Mouse (Mus musculus) left cerebral cortex, postnatal 4 days (tissue): ENCODE results near the gene Gab2. TPM values are rescaled to one million over a fixed set of nuclear protein-coding genes. Genes with fewer than 3 reads are reported as not detected.

Experiments used
- DNase-seq: peaks from one replicate; pipeline ENCODE4 v3.0.0-alpha.2; 2022
- intact Hi-C: fragments of 180-260 bp; cut with DNase I; formaldehyde crosslinking; loops from one replicate; pipeline ENCODE4 v1.15.1; 2025
- total RNA-seq, 2 experiments: library from RNA; stranded (reverse); gene quantifications; 2 replicates each; pipeline ENCODE4 v1.2.3; 2021

Gab2 gene
- total RNA-seq, 2 experiments from 2014 or later: 37.3 to 41.0 TPM

DNA sequence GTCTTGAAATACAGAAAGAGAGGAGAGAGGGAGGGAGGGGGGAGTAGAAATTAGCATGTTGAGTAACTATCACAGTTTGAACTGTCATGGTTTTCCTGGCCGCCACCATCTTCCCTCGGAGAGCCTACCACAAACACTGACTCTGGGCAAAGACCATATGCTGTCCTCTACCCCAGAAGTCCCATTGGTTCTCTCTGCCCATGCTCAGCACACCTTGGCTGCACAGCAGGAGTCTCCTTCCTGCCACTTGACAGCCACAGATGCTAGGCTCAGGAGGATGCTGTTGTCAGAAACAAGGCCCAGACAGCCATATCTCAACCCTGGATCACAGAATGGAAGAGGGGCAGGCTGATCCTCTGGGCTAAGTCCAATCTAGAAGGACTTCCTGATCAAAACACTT lies 253.0 kb downstream of the Gab2 start:
- no peak for DNase-seq
- intact Hi-C loops: no loop called here

DNA sequence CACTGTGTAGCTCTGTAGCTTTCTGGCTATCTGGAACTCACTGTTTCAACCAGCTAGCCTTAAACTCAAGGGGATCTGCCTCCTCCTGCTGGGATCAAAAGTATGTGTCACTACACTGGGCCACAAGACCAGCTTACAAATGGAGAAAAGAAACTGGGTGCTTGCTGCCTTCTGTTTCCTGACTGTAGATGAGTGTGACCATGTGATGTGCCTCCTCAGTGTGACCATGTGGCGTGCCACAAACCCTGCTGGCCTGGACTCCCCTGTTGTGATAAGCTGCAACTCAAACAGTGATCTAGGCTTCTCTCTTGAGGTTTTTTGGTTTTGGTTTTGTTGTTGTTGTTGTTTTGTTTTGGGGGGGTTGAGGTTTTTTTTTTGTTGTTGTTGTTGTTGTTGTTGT lies 255.3 kb downstream of the Gab2 start:
- intact Hi-C loops: no loop called here
- no peak for DNase-seq

DNA sequence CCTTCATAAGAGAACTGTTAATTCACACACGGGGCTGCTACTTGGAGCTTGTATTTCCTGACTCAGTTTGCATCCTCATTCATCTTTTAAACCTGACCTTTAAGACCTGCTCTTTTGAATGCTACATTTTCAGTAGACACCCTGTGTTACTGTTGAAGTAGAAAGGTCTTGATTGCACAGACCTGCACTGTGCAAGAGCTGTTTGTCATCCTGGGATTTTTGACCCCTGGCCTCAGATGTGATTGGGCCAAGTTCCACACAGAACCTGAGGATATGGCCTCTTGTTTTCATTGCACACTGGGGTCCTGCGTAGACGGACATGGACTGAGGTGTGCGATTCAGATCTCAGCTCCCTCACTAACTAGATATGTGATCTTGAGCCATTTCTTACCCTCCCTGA lies 257.2 kb downstream of the Gab2 start:
- intact Hi-C loops: no loop called here

DNA sequence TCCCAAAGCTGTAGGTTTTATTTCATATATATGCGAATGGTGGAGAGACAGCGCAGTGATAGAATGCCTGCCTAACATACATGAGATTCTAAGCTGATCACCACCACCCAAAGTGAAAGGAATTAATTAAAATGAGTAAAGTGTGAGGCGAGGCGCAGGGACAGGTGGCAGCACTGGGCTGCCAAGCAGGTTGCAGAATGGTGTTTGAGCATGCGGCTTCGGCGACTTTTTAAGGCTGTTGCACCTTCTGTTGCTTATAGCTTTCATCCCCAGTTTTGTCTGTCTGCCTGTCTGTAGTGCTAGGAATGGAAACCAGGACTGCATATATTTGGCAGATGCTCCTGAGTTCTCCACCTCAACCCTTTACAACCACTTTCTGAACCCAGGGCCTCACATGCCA lies 258.2 kb downstream of the Gab2 start:
- intact Hi-C loops: no loop called here

More for the DNA sequence above, 257.2 kb downstream of the Gab2 start:
- no peak for DNase-seq

DNA sequence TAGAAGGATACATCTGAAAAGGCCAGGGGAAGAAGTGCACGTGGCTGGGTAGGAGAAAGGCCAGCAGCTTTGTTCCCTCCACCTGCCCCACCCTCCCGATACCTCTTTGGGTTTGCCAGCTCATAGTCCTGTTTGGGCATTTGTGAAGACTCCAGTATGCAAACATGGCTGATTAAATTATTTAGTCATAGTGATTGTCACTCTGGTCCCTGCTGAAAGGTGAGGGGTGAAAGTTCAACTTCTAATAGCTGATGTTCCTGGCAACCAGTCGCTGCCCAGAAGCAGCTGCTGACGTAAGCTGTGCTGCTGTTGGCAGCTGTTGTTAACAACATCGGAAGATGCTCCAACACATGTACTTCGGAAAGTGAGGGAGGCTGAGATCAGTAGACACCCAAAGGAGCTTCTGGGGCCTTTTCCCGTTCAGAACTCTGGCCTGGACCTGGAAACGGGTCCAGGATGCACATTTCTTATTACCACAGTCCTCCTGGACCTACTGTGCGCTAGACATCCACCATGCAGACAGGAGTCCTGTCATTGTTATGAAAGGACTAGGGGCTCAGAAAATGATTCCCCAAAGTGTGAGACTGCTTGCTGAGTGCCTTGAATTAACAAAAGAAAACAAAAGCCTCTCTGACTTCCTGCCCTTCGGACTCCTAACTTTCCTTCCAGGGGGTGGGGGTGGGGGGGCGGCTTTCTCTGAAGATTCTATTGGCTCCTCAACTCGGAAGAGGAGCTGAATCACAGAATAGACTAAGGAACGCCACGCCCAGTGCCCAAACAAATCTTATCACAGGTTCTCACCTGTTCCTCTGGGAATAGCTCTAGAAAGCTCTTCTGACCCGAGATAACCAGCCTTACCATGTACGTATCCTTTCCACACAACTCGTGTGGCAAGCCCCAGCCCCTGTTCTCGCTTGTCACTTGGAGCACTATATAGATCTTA lies 259.8 kb downstream of the Gab2 start:
- no peak for DNase-seq
- intact Hi-C loops: no loop called here

More for the DNA sequence above, 258.2 kb downstream of the Gab2 start:
- no peak for DNase-seq

DNA sequence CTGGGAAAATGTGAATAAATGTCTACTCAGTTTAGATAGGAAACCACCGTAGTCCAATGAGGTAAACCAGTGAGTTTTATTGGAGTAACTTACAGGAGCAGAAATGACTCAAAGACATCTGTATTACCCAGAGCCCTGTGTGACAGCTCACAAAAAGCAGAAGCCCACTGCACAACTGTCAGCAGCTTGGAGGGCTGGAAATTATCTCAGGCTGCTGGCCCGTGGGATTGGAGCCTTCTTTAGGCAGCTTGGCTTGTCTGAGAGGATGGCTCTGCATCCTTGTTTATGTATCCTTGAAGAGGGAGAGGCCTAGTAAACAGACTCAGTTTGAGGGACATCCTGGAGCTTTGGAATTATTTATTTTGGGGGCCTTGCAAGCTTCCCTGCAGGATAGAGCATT lies 261.6 kb downstream of the Gab2 start:
- DNase-seq: no peak
- intact Hi-C loops: no loop called here

DNA sequence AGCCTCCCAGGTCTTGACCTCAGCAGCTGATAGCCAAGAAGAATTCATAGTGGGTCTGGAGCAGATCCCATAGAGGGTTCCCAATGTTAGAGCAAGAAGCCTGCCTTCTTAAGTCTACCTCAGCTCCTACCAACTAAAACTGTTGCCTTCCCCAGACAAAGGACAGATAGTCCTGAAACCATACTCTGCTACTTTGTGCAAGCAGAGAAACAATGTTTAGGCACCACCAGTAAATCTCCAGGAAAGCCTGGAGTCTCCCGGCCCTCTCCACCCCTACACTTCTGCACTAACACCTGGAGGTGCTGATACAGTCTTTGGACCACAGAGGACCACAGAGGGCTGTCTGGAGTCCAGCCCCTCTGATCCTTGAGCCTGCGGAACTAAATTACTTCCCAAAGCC lies 263.3 kb downstream of the Gab2 start:
- intact Hi-C loops: no loop called here

DNA sequence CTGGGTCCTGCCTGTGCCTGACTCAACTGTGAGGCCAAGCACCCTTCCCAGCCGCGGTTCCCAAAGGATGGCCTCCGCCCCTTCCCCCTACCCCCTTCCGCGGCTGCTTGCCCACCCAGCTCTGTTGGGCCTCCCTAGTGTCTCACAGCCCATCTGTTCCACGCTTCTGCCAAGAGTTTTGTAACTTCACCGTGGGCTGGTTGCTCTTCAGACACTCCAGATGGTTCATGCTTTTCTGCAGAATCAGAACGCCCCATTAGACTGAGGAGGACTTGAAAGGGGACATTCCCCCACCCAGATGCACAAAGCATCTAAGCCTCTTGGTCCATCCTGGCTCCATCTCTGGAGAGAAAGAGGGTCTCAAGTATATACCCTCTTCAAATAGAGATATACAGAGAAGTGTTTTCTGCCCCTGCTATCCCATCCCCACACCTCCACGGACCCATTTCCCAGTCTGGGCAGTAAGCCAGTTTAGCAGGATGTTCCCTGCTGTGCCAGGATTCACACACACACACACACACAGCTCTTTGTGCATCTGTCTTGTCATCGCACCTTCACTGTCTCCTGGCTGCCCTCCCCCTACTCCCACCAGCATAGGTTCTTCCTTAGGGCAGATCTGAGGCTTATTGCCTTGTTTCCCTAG lies 264.0 kb downstream of the Gab2 start:
- DNase-seq: peak; percentile 72
- intact Hi-C loops: no loop called here

More for the DNA sequence above, 263.3 kb downstream of the Gab2 start:
- no peak for DNase-seq

DNA sequence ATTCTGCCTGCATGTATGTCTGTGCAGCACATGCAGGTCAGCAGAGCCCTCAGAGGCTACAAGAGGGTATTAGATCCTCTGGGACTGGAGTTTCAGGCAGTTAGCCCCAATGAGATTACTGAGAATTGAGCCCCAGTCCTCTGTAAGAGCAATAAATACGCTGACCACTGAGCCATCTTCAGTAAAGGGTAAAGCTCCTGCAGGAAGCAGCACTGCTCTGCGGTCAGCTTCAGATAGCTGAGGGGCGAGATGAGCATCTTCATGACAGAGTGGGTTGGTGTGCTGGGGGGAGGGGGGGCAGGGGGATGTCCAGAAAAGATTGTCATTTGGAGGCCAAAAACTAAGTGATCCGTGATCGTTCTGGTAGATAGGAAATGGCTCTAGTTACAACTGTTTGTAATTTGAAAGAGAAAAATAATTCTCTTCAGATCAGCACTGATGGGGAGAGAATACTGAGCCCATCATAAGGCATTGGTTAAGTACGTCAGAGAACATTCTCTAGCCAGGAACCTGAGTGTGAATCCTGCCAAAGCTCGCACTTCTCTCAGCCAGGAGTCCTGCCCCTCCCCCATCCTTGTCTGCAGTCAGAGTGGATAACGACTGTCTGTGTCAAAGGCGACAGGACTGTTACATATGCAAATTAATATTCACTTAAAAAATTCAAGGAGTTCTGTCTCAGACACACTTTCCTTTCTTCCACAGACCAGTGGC lies 264.9 kb downstream of the Gab2 start:
- intact Hi-C loops: no loop called here
- DNase-seq: no peak

DNA sequence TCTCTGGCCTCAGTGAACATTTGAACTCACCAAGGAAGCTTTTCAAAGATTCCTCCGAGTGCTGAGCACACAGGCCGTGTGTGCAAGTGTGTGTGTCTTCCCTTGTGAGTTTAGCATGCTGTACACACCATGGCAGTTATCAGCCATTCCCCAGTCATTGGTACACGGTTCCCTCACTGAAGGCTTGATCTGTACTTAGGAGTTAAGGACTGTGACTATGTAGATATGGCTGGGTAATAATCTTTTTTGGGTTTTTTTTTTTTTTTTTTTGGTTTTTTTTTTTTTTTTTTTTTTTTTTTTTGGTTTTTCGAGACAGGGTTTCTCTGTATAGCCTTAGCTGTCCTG lies 265.4 kb downstream of the Gab2 start:
- no peak for DNase-seq
- intact Hi-C loops: no loop called here

DNA sequence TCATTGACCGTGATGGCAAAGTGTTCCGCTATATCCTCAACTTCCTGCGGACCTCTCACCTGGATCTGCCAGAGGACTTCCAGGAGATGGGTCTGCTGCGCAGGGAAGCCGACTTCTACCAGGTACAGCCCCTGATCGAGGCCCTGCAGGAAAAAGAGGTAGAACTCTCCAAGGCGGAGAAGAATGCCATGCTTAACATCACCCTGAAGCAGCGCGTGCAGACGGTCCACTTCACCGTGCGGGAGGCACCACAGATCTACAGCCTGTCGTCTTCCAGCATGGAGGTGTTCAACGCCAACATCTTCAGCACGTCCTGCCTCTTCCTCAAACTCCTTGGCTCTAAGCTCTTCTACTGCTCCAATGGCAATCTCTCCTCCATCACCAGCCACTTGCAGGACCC lies 266.1 kb downstream of the Gab2 start:
- intact Hi-C loops: no loop called here
- DNase-seq: no peak

DNA sequence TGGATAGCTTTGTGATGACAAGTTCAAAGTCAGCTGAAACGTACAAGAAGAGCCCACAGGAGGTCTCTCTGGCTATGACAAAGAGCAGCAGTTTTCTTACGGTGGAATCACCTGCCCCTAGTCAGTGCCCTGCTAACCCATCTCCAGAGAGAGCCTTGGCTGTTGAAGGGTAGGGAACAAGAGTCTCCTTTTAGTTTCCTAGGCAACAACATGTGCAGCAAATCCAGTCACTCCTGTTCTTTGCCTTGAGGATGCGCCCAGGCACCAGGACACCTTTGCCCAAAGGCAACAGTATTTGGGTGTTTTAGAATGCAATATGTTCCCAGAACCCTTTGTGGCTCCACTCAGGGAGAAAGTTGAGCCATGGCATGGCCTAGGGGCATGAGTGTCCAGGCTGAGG lies 266.9 kb downstream of the Gab2 start:
- intact Hi-C loops: no loop called here
- no peak for DNase-seq

DNA sequence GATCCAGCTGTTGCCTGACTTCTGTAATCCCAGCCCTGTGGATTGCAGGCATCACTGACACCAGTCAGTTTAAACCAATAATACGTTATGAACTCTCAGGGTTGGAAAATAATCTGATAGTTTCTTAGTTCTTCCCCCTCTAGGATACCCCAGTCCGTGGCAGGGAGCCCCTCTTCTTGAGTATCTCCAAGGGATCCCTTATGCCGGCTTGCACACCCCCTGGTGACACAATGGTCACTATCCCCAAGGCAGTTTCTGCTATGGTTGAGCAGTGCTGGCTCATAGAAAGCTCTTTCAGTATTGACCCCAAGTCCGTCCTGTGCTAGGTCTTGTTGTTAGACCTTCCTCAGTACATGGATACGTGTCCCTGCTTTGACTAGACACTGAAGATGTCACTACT lies 267.4 kb downstream of the Gab2 start:
- no peak for DNase-seq
- intact Hi-C loops: no loop called here

DNA sequence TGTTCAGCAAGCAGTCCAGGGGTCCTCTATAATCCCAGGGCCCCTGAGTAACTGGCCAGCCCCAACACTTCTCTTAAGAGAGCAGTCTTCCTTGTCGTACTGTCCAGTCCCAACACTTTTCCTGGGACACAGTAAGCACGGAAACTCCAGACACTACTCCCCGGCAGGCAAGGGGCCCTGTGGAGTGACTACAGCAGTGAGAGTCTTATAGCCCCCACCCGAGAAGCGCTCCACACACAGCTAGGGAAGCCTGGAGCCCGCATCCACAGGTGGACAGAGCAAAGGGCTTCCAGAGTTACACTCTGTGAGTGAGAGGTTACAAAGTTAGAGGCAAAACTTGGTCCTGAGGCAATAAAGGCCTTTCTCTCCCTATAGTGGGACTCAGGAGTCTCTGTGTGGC lies 268.1 kb downstream of the Gab2 start:
- DNase-seq: no peak
- intact Hi-C loops: no loop called here

DNA sequence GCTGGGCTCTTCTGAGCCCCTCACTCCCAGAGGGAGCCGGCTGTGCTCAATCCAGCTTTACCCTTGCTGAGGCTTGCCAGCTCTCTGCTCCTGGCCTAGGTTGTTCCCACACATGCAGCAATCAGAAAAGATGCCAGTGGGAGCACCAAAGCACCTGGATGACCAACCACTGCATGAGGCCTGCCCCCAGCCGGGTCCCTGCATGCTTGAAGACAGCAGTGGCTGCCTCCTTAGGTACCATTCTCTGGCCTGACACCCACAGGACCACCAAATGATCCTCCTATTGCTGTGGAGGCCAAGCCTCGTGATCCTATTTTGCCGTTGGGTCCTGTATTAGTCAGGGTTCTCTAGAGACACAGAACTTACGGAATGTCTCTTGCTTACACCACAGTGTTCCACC lies 269.5 kb downstream of the Gab2 start:
- intact Hi-C loops: no loop called here
- no peak for DNase-seq

DNA sequence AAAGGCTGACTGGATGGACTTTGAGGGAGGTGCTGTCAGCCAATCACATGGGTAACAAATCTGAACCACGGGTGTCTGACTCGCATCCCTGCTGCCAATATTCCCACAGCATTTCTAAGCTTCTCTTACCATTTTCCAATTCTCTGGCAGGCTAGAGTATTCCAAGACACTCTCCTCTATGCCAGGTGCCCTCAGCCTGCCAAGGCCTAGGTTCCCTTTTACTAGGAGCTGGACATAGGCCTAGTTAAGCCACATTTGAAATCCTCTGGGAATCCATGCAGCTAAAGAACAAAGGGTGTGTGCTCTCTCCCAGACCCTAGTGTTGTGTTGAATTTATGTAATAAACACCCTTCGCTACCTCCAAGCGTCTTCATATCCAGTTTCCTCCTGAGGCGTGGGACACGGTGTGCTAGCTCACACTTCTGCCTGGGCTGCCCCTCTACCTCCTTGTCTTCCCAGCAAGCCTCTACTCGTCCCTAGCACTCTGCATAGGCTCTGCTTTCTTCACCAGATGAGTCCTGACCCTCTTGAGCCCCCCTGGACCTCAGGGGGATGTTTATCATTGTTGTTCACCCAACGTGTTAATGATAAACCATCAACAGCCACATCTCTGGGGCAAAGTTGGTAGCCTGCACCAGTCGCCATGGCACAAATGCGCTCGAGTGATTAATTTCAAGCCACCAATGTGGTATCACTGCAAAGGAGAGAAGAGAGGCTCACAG lies 270.6 kb downstream of the Gab2 start:
- no peak for DNase-seq
- intact Hi-C loops: no loop called here

DNA sequence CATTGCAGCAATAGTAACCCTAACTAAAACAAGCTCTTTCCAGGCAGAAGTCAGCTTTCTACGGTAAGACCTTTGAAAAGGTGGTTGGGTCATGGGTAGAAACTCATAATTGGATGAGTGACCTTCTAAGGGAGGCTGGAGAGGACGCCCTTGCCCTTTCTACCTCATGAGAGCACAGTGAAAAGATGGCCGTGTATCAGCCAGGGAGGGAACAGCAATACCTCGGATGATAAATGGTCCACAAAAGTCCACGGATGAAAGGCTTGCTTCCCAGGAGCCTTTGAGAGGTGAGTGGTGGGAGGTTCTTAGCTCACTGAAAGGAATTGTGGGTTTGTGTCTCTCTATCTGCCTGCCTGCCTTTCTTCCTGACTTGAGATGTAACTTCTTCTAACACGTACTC lies 272.0 kb downstream of the Gab2 start:
- DNase-seq: no peak
- intact Hi-C loops: no loop called here

DNA sequence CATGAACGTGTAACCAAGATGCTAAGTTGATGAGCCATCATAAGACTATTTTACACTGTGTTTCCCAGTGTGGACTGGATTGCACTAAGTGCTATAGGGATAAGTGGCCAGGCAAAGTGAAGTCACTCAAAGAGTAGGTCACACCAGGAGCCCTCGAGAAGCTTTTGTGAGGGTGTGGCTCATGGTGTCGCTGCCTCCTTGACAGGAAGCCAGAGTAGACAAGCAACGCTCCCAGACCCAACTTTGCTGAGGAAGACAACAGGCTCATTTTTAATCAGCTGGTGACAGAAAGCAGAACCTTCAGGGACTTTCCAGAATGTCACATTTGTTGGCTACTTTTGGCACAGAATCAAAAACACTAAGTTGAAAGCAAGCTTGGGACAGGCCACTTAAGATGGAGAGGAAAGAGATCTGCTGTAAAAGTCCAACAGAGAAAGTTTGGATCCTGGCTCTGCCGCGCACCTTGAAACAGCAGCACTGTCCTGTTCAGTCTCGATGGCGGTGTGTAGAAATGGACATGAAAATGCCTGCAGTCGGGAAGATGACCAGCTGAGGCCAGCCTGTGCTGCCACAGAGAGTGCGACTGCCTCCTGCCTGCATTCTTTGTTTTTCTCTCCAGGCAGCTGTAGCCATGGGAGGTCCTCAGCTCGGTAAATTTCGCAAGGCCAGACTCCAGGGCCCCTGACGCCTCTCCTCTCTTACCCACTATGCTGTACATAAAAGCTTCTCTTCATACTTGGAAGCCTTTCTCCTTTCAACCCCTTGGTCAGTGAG lies 273.9 kb downstream of the Gab2 start:
- DNase-seq: no peak
- intact Hi-C loops: no loop called here

DNA sequence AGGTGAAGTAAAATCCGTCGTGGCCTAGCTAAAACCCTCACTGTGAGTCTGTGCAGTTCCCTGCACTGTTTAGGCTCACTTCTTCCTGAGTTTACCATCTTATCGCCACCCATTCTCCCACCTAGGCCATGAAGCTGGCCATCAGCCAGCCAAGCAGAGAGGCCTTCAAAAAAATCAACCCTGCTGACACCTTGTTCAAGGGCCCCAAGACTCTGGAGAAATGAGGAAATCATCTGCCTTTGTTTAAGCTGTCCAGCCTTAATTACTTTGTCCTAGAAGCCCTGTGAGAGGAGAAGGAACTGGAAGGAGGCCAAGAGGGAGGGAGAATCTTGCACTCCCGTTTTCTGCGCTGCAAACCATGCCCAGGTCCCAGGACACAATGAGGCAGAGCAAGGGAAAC lies 274.9 kb downstream of the Gab2 start:
- intact Hi-C loops: no loop called here
- no peak for DNase-seq

DNA sequence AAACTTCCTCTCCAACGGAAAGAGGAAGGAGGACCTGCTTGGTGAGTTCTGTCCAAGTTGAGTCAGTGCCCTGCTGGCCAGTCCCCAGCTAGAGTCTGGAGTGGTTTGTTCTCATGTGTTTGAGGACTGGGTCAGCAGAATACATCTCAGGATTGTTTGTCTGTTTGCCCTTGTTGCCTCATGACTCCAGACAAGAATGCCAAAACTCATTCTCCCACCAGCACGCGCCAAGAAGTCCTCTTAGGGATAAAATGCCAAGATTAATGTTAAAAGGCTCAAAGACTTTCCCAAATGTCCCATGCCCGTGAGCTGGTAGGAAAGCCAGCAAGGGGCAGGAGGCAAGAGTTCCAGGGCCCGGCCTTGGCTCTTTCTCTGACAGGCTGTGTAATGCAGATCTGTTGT lies 275.5 kb downstream of the Gab2 start:
- DNase-seq: peak; percentile 27
- intact Hi-C loops: no loop called here
